Mouse (Mus musculus): ENCODE measurements around the gene C1galt1c1. TPM values are rescaled to one million over a fixed set of nuclear protein-coding genes. Genes with fewer than 3 reads are reported as not detected.

Gene C1galt1c1
- polyA plus RNA-seq, 1 experiment from 2014 or later: 65.3 TPM

- Histone ChIP-seq H3K9me3 (ENCODE audit: control insufficient read depth, low read length) (no peaks in the 10 kb centered on the region), H3K4me3 (ENCODE audit: low read length) (no peak overlapping the region), H3K27ac (ENCODE audit: low read length) (peak overlapping the region; percentile 58), H3K27me3 (replicated peaks; ENCODE audit: control insufficient read depth, insufficient read depth, low read length) (no peaks in the 10 kb centered on the region), H3K36me3 (ENCODE audit: control insufficient read depth, insufficient read depth, low read length) (no peaks in the 10 kb centered on the region), H3K4me1 (ENCODE audit: control insufficient read depth, insufficient read depth, low read length) (no peaks in the 10 kb centered on the region), H3K4me2 (ENCODE audit: low read depth, low read length) (no peak overlapping the region), H3K9ac (ENCODE audit: low read depth, low read length) (no peak overlapping the region)
- ATAC-seq: peak; percentile 95
- WGBS: 32% methylated on average over 4 of the region's 4 CpGs
These were observed 6.5 kb upstream of the C1galt1c1 start for GRCm38 (mm10) chrX:38641435-38641834.

DNA sequence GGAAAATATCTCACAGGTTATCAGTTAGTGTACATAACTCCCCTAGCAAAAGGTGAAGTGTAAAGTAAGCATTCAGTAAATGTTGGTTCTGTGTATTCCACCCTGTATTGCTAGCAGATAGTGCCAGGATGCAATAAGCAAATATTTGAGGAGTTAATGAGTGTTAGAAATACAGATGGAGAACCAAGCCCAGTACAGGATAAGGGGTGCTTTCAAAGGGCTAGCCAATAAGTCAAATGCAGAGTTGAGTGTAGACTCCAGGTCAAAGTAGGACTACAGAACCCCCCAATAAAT is 698 bp upstream of the C1galt1c1 start:
- Histone ChIP-seq H3K4me1 (ENCODE audit: control insufficient read depth, insufficient read depth, low read length) (no peaks in the 10 kb centered on the region), H3K4me3 (ENCODE audit: low read length) (peak overlapping the region; percentile 46), H3K9ac (ENCODE audit: low read depth, low read length) (peak overlapping the region; percentile 53), H3K27me3 (replicated peaks; ENCODE audit: control insufficient read depth, insufficient read depth, low read length) (no peaks in the 10 kb centered on the region), H3K36me3 (ENCODE audit: control insufficient read depth, insufficient read depth, low read length) (no peaks in the 10 kb centered on the region), H3K9me3 (ENCODE audit: control insufficient read depth, low read length) (no peaks in the 10 kb centered on the region), H3K27ac (ENCODE audit: low read length) (peak overlapping the region; percentile 69), H3K4me2 (ENCODE audit: low read depth, low read length) (peak overlapping the region; percentile 52)
- ATAC-seq: peak; percentile 22

DNA sequence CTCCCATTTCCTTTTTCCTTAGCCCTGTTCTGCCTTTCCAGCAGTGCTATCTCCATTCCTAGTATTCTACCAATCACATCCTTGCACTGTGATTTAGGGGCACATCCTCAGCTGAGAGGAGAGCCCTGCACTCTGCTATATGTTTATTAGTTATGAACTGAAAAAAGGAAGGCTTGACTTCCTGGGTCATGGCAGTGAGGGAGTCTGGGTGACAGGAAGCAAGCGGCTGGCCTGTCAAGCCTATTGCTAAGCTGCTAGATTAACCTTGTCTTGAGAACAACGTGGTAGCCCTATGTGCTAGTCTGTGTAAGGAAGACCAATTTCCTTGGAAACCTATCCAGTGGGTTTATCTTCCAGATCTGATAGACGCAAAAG is 33.9 kb downstream of the C1galt1c1 start:
- Histone ChIP-seq H3K4me3 (ENCODE audit: low read length) (peak overlapping the region; percentile 51), H3K27ac (ENCODE audit: low read length) (peak overlapping the region; percentile 82), H3K9ac (ENCODE audit: low read depth, low read length) (peak overlapping the region; percentile 63), H3K27me3 (replicated peaks; ENCODE audit: control insufficient read depth, insufficient read depth, low read length) (no peaks in the 10 kb centered on the region), H3K4me1 (ENCODE audit: control insufficient read depth, insufficient read depth, low read length) (no peaks in the 10 kb centered on the region), H3K4me2 (ENCODE audit: low read depth, low read length) (peak overlapping the region; percentile 53), H3K9me3 (ENCODE audit: control insufficient read depth, low read length) (no peaks in the 10 kb centered on the region), H3K36me3 (ENCODE audit: control insufficient read depth, insufficient read depth, low read length) (no peaks in the 10 kb centered on the region)
- WGBS: 14% methylated on average over 3 of the region's 3 CpGs
- peak; percentile 71 for ATAC-seq

GRCm38 (mm10) chrX:38600177-38600994 is 34.5 kb downstream of the C1galt1c1 start, which contains the start of gene Mcts1:
Gene Mcts1 (plus strand): TSS chrX:38600578.
- peak within 1 kb of the TSS; percentile 53 for H3K4me2 ChIP-seq (ENCODE audit: low read depth, low read length)
- no peaks in the 10 kb centered on the region for H3K36me3 ChIP-seq (ENCODE audit: control insufficient read depth, insufficient read depth, low read length)
- WGBS: 15% methylated on average over 26 of the region's 26 CpGs
- no peaks in the 10 kb centered on the region for H3K9me3 ChIP-seq (ENCODE audit: control insufficient read depth, low read length)
- ATAC-seq: peak; percentile 91
- H3K4me3 ChIP-seq (ENCODE audit: low read length): peak within 1 kb of the TSS; percentile 51
- peak within 1 kb of the TSS; percentile 63 for H3K9ac ChIP-seq (ENCODE audit: low read depth, low read length)
- H3K4me1 ChIP-seq (ENCODE audit: control insufficient read depth, insufficient read depth, low read length): no peaks in the 10 kb centered on the region
- H3K27me3 ChIP-seq (replicated peaks; ENCODE audit: control insufficient read depth, insufficient read depth, low read length): no peaks in the 10 kb centered on the region
- peak within 1 kb of the TSS; percentile 82 for H3K27ac ChIP-seq (ENCODE audit: low read length)

DNA sequence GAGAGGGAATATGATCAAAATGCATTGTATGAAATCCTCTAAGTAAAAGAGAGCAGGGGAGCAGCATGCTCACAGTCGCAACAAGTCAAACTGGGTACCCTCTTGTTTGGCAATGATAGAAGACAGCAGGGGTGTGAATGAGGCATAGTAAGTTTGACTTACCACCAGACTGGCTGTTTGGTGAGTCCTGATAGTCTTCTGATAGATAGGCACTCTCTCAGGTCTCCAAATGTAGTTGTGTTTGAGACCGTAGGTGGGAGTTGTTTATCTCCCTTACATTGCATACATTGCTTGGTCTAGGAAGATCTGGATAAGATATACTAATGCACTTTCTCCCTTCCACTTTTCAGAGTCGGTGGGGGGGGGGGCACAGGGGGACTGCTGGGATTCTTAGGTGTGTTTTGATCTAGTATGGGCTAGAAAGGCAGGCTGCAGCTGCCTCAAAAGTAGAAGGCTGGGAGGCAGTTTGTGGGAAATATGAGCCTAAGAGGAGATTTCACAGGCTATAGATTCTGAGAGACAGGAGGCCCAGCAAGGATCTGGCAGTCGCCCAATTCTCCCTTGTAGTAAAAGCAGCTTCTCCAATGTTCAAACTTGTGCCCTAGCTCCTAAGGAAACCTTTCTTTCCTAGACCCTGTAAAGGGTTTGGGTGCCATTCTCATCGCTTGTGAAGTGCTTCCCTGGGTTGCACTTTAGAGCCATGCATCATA is 41.6 kb downstream of the C1galt1c1 start:
- Histone ChIP-seq H3K36me3 (ENCODE audit: control insufficient read depth, insufficient read depth, low read length) (no peaks in the 10 kb centered on the region), H3K4me3 (ENCODE audit: low read length) (no peak overlapping the region), H3K4me2 (ENCODE audit: low read depth, low read length) (no peak overlapping the region), H3K9me3 (ENCODE audit: control insufficient read depth, low read length) (no peaks in the 10 kb centered on the region), H3K9ac (ENCODE audit: low read depth, low read length) (no peak overlapping the region), H3K27ac (ENCODE audit: low read length) (no peak overlapping the region), H3K27me3 (replicated peaks; ENCODE audit: control insufficient read depth, insufficient read depth, low read length) (no peaks in the 10 kb centered on the region), H3K4me1 (ENCODE audit: control insufficient read depth, insufficient read depth, low read length) (peaks cover 2% of the 10 kb centered on the region; the same call in 1 of the 2 replicates)
- no peak for ATAC-seq
- WGBS: 43% methylated on average over 5 of the region's 5 CpGs

DNA sequence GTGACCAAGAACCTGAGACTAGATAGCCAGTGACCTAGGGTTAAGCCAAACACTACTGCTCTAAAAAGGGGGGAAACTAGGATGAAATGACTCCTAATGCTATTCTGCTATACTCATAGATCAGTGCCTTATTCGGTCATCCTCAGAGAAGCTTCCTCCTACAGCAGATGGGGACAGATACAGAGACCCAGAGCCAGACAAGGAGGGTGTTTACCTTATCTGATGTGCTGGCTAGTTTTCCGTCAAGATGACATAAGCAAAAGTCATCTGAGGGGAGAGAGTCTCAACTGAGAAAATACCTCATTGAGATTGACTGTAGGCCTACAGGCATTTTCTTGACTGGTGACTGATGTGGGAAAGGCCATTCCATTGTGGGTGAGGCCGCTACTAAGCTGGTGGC is 43.1 kb downstream of the C1galt1c1 start:
- Histone ChIP-seq H3K4me3 (ENCODE audit: low read length) (no peak overlapping the region), H3K36me3 (ENCODE audit: control insufficient read depth, insufficient read depth, low read length) (no peaks in the 10 kb centered on the region), H3K4me1 (ENCODE audit: control insufficient read depth, insufficient read depth, low read length) (peaks cover 2% of the 10 kb centered on the region; the same call in 1 of the 2 replicates), H3K9ac (ENCODE audit: low read depth, low read length) (no peak overlapping the region), H3K27ac (ENCODE audit: low read length) (no peak overlapping the region), H3K4me2 (ENCODE audit: low read depth, low read length) (no peak overlapping the region), H3K9me3 (ENCODE audit: control insufficient read depth, low read length) (no peaks in the 10 kb centered on the region), H3K27me3 (replicated peaks; ENCODE audit: control insufficient read depth, insufficient read depth, low read length) (no peaks in the 10 kb centered on the region)
- 79% methylated on average over 3 of the region's 3 CpGs for WGBS
- no peak for ATAC-seq

- no peak overlapping the region for H3K9ac ChIP-seq (ENCODE audit: low read depth, low read length)
- H3K4me2 ChIP-seq (ENCODE audit: low read depth, low read length): no peak overlapping the region
- 15% methylated on average over 4 of the region's 4 CpGs for WGBS
- no peaks in the 10 kb centered on the region for H3K27me3 ChIP-seq (replicated peaks; ENCODE audit: control insufficient read depth, insufficient read depth, low read length)
- ATAC-seq: peak; percentile 79
- H3K27ac ChIP-seq (ENCODE audit: low read length): 0 out of 2 replicates have a peak overlapping the region, but pooled peaks have one; percentile 33
- H3K36me3 ChIP-seq (ENCODE audit: control insufficient read depth, insufficient read depth, low read length): no peaks in the 10 kb centered on the region
- no peaks in the 10 kb centered on the region for H3K9me3 ChIP-seq (ENCODE audit: control insufficient read depth, low read length)
- no peak overlapping the region for H3K4me3 ChIP-seq (ENCODE audit: low read length)
- peaks cover 2% of the 10 kb centered on the region; the same call in 1 of the 2 replicates for H3K4me1 ChIP-seq (ENCODE audit: control insufficient read depth, insufficient read depth, low read length)
These were observed 45.1 kb downstream of the C1galt1c1 start for GRCm38 (mm10) chrX:38589827-38590226.

- Histone ChIP-seq H3K4me1 (ENCODE audit: control insufficient read depth, insufficient read depth, low read length) (no peaks in the 10 kb centered on the region), H3K27ac (ENCODE audit: low read length) (no peak overlapping the region), H3K27me3 (replicated peaks; ENCODE audit: control insufficient read depth, insufficient read depth, low read length) (no peaks in the 10 kb centered on the region), H3K36me3 (ENCODE audit: control insufficient read depth, insufficient read depth, low read length) (no peaks in the 10 kb centered on the region), H3K4me3 (ENCODE audit: low read length) (no peak overlapping the region), H3K9me3 (ENCODE audit: control insufficient read depth, low read length) (no peaks in the 10 kb centered on the region), H3K9ac (ENCODE audit: low read depth, low read length) (no peak overlapping the region), H3K4me2 (ENCODE audit: low read depth, low read length) (no peak overlapping the region)
- ATAC-seq: no peak
These were observed 51.6 kb downstream of the C1galt1c1 start for GRCm38 (mm10) chrX:38583261-38583660.

DNA sequence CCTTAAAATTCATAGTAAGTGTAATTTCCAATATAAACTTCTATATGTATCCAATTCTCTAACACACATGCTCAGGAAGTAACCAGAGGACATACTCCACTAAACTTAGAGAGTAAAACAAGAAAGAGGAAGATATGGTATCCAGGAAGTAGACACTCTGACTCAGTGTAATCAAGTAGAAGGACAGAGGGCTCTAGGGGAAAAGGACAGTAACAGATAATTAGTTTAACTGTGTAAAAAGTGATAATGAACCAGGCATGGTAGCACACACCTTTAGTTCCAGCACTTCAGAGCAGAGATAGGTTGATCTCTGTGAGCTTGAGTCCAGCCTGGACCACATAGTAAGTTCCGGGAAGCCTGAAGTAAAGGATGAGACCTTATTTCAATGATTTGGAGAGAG is 53.7 kb downstream of the C1galt1c1 start:
- ATAC-seq: no peak
- Histone ChIP-seq H3K4me2 (ENCODE audit: low read depth, low read length) (no peak overlapping the region), H3K4me1 (ENCODE audit: control insufficient read depth, insufficient read depth, low read length) (no peaks in the 10 kb centered on the region), H3K27ac (ENCODE audit: low read length) (no peak overlapping the region), H3K36me3 (ENCODE audit: control insufficient read depth, insufficient read depth, low read length) (no peaks in the 10 kb centered on the region), H3K27me3 (replicated peaks; ENCODE audit: control insufficient read depth, insufficient read depth, low read length) (no peaks in the 10 kb centered on the region), H3K9me3 (ENCODE audit: control insufficient read depth, low read length) (no peaks in the 10 kb centered on the region), H3K9ac (ENCODE audit: low read depth, low read length) (no peak overlapping the region), H3K4me3 (ENCODE audit: low read length) (no peak overlapping the region)
- 100% methylated on average over 1 of the region's 1 CpGs for WGBS

All from intestine, embryonic 16.5 days (tissue).